Mouse (Mus musculus) limb, embryonic 15.5 days (tissue): ENCODE data around the gene Rab27a. TPM values are rescaled to one million over a fixed set of nuclear protein-coding genes. Genes with fewer than 3 reads are reported as not detected.
A peak's percentile ranks its signal among the peaks of the same experiment; 100 is the strongest.

Experiments
- ATAC-seq: fragments of 200-750 bp; cut with Nextera tagmentation; 2 replicates; pipeline ENCODE4 v1.8.0; 2017; ENCODE audit warnings: low read depth, moderate TSS enrichment; ENCODE audit not compliant: insufficient number of reproducible peaks, low FRiP score, low TSS enrichment
- H3K27ac ChIP-seq: fragments of 300-500 bp; sonication (generic); 2 replicates; pipeline ENCODE4 v1.5.1; 2015; ENCODE audit warnings: moderate library complexity, mild to moderate bottlenecking, inconsistent platforms
- H3K27me3 ChIP-seq: fragments of 300-500 bp; sonication (generic); 2 replicates; pipeline ENCODE4 v1.6.1; 2015; ENCODE audit warnings: inconsistent platforms
- H3K36me3 ChIP-seq: fragments of 300-500 bp; sonication (generic); 2 replicates; pipeline ENCODE4 v1.6.1; 2015; ENCODE audit warnings: inconsistent platforms
- H3K4me1 ChIP-seq: fragments of 300-500 bp; sonication (generic); 2 replicates; pipeline ENCODE4 v1.6.1; 2015; ENCODE audit warnings: inconsistent platforms
- H3K4me2 ChIP-seq: fragments of 300-500 bp; sonication (generic); 2 replicates; pipeline ENCODE4 v1.6.1; 2015; ENCODE audit warnings: mild to moderate bottlenecking, inconsistent platforms
- H3K4me3 ChIP-seq: fragments of 300-500 bp; sonication (generic); 2 replicates; pipeline ENCODE4 v1.5.1; 2015; ENCODE audit warnings: mild to moderate bottlenecking, inconsistent platforms
- H3K9ac ChIP-seq: fragments of 300-500 bp; sonication (generic); 2 replicates; pipeline ENCODE4 v1.6.1; 2015; ENCODE audit warnings: inconsistent platforms
- H3K9me3 ChIP-seq: fragments of 300-500 bp; sonication (generic); 2 replicates; pipeline ENCODE4 v1.6.1; 2016; ENCODE audit warnings: inconsistent platforms
- WGBS: fragments of 180-500 bp; shearing (Covaris S2); methylation state at CpG from one replicate; pipeline ENCODE4 v1.1.7; 2015; 5-methylcytosine and 5-hydroxymethylcytosine counted together
- polyA plus RNA-seq: library from polyadenylated mRNA; unstranded; fragments of >200 nt; fragmentation: Nextera tagmentation; extraction: Ambion mirVana; gene quantifications from 2 replicates; pipeline ENCODE4 v1.2.1, GENCODE M21; 2015

Rab27a gene
- 6.5 and 7.1 TPM in 2 replicates for polyA plus RNA-seq

GRCm38 (mm10) chr9:73044146-73045079 lies at the start of gene Rab27a:
TSS of gene Rab27a (plus strand) at chr9:73044854.
- peak within 1 kb of the TSS; percentile 47 for H3K4me3 ChIP-seq
- no peaks in the 10 kb centered on the region for H3K36me3 ChIP-seq
- ATAC-seq, result peak; percentile 36; the same call in 1 of the 2 replicates
- H3K27me3 ChIP-seq, result no peaks in the 10 kb centered on the region
- no peaks in the 10 kb centered on the region for H3K9me3 ChIP-seq
- no peak within 1 kb of the TSS for H3K27ac ChIP-seq
- WGBS, result 1% methylated on average over 41 of the region's 41 CpGs
- H3K9ac ChIP-seq, result peak within 1 kb of the TSS; percentile 41
- peak within 1 kb of the TSS; percentile 89 for H3K4me2 ChIP-seq
- peaks cover 23% of the 10 kb centered on the region for H3K4me1 ChIP-seq

GRCm38 (mm10) chr9:72996167-72996566 lies 48.5 kb upstream of the Rab27a start:
- H3K27ac ChIP-seq, result no peak overlapping the region
- no peak overlapping the region for H3K4me3 ChIP-seq
- no peak for ATAC-seq
- H3K27me3 ChIP-seq, result no peaks in the 10 kb centered on the region
- no peaks in the 10 kb centered on the region for H3K4me1 ChIP-seq
- H3K36me3 ChIP-seq, result no peaks in the 10 kb centered on the region
- no peak overlapping the region for H3K4me2 ChIP-seq
- no peak overlapping the region for H3K9ac ChIP-seq
- H3K9me3 ChIP-seq, result no peaks in the 10 kb centered on the region

- no peaks in the 10 kb centered on the region for H3K9me3 ChIP-seq
- H3K27ac ChIP-seq, result no peak overlapping the region
- H3K4me1 ChIP-seq, result no peaks in the 10 kb centered on the region
- H3K9ac ChIP-seq, result no peak overlapping the region
- WGBS, result 44% methylated on average over 7 of the region's 7 CpGs
- ATAC-seq, result no peak
- H3K27me3 ChIP-seq, result no peaks in the 10 kb centered on the region
- no peaks in the 10 kb centered on the region for H3K36me3 ChIP-seq
- no peak overlapping the region for H3K4me2 ChIP-seq
- no peak overlapping the region for H3K4me3 ChIP-seq
These were observed 47.8 kb upstream of the Rab27a start for GRCm38 (mm10) chr9:72996806-72997205.

DNA sequence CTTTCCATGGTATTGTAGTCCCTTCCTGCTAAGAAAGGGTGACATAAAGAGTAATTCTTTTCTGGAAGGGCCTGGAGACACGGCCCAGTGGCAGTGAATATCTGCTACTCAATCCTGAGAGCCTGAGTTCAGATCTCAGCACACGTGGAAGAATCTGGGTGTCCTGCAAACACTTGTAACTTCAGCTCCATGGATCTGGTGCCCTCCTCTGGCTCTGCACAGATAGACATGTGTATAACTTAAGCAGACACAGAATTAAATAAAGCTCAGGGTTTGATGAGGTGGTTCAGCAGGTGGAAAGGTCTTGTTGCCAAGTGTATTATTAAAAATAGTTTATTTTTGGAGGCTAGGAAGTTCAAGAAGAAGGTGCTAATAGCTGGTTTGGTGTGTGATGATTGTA lies 44.2 kb upstream of the Rab27a start:
- WGBS, result 75% methylated on average over 2 of the region's 2 CpGs
- H3K4me2 ChIP-seq, result no peak overlapping the region
- ATAC-seq, result no peak

GRCm38 (mm10) chr9:73001314-73002011 lies 43.2 kb upstream of the Rab27a start:
- 87% methylated on average over 13 of the region's 13 CpGs for WGBS

More for the DNA sequence above, 44.2 kb upstream of the Rab27a start:
- Histone ChIP-seq H3K27me3 (no peaks in the 10 kb centered on the region), H3K36me3 (peaks cover 15% of the 10 kb centered on the region), H3K27ac (no peak overlapping the region), H3K9me3 (no peaks in the 10 kb centered on the region), H3K9ac (no peak overlapping the region), H3K4me1 (no peaks in the 10 kb centered on the region), H3K4me3 (no peak overlapping the region)

DNA sequence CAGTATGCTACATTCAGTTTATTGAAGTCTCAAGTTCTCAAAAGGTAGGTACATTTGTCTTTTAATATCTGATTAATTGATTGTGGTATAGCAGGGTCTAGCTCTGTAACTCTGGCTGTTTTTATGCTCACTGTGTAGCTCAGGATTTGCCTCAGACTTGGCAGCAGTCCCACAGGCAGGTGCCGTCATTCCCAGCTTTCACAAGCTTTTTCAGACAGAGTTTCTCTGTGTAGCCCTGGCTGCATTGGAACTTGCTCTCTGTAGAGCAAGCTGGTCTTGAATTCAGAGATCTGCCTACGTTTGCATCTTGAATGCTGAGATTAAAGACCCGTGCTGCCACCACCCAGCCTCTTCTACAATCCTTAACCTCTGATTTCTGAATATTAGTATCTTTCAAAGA lies 42.5 kb upstream of the Rab27a start:
- no peaks in the 10 kb centered on the region for H3K9me3 ChIP-seq

More at GRCm38 (mm10) chr9:73001314-73002011, 43.2 kb upstream of the Rab27a start:
- H3K27ac ChIP-seq, result no peak overlapping the region
- peaks cover 23% of the 10 kb centered on the region for H3K36me3 ChIP-seq
- no peaks in the 10 kb centered on the region for H3K27me3 ChIP-seq
- H3K9ac ChIP-seq, result no peak overlapping the region
- no peaks in the 10 kb centered on the region for H3K9me3 ChIP-seq
- no peaks in the 10 kb centered on the region for H3K4me1 ChIP-seq
- H3K4me2 ChIP-seq, result no peak overlapping the region
- ATAC-seq, result no peak
- no peak overlapping the region for H3K4me3 ChIP-seq

GRCm38 (mm10) chr9:73004076-73004475 lies 40.6 kb upstream of the Rab27a start:
- Histone ChIP-seq H3K9me3 (no peaks in the 10 kb centered on the region), H3K4me1 (no peaks in the 10 kb centered on the region)

More for the DNA sequence above, 42.5 kb upstream of the Rab27a start:
- H3K36me3 ChIP-seq, result peaks cover 23% of the 10 kb centered on the region
- H3K4me1 ChIP-seq, result no peaks in the 10 kb centered on the region
- no peak overlapping the region for H3K4me2 ChIP-seq
- H3K4me3 ChIP-seq, result no peak overlapping the region
- no peak overlapping the region for H3K9ac ChIP-seq
- ATAC-seq, result no peak
- WGBS, result 63% methylated on average over 3 of the region's 3 CpGs
- no peaks in the 10 kb centered on the region for H3K27me3 ChIP-seq
- H3K27ac ChIP-seq, result no peak overlapping the region

GRCm38 (mm10) chr9:73005106-73005505 lies 39.5 kb upstream of the Rab27a start:
- Histone ChIP-seq H3K4me3 (no peak overlapping the region), H3K9ac (no peak overlapping the region), H3K9me3 (no peaks in the 10 kb centered on the region), H3K36me3 (peaks cover 33% of the 10 kb centered on the region), H3K4me2 (no peak overlapping the region), H3K4me1 (no peaks in the 10 kb centered on the region), H3K27ac (no peak overlapping the region), H3K27me3 (no peaks in the 10 kb centered on the region)
- 87% methylated on average over 6 of the region's 6 CpGs for WGBS
- no peak for ATAC-seq

More at GRCm38 (mm10) chr9:73004076-73004475, 40.6 kb upstream of the Rab27a start:
- no peak overlapping the region for H3K4me2 ChIP-seq
- H3K4me3 ChIP-seq, result no peak overlapping the region
- H3K36me3 ChIP-seq, result peaks cover 26% of the 10 kb centered on the region
- no peak overlapping the region for H3K27ac ChIP-seq
- no peak overlapping the region for H3K9ac ChIP-seq
- no peaks in the 10 kb centered on the region for H3K27me3 ChIP-seq
- no peak for ATAC-seq
- 73% methylated on average over 8 of the region's 8 CpGs for WGBS

DNA sequence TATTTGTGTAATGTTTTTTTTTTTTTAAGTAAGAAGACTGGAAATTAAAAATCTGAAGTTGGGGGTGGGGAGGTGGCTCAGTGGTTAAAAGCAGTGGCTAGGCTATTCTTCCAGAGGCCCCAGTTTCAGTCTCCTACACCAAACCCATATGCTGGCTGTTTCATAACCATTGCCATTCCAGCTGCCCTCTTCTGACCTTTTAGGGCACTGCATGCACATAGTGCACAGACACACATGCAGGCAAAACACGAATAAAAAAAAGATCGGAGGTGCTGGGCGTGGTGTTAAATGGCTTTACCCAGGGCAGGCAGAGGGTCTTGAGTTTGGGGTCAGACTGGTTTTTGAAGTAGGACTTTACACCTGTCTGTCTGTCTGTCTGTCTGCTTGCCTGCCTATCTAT lies 38.5 kb upstream of the Rab27a start:
- 89% methylated on average over 3 of the region's 3 CpGs for WGBS
- no peaks in the 10 kb centered on the region for H3K27me3 ChIP-seq
- H3K4me3 ChIP-seq, result no peak overlapping the region
- H3K9ac ChIP-seq, result no peak overlapping the region
- no peaks in the 10 kb centered on the region for H3K9me3 ChIP-seq
- peaks cover 37% of the 10 kb centered on the region for H3K36me3 ChIP-seq
- H3K27ac ChIP-seq, result no peak overlapping the region
- no peaks in the 10 kb centered on the region for H3K4me1 ChIP-seq
- ATAC-seq, result no peak
- no peak overlapping the region for H3K4me2 ChIP-seq

GRCm38 (mm10) chr9:73008384-73008783 lies 36.3 kb upstream of the Rab27a start:
- H3K27ac ChIP-seq, result no peak overlapping the region
- H3K36me3 ChIP-seq, result peaks cover 45% of the 10 kb centered on the region
- no peaks in the 10 kb centered on the region for H3K9me3 ChIP-seq
- no peaks in the 10 kb centered on the region for H3K27me3 ChIP-seq
- no peak overlapping the region for H3K4me3 ChIP-seq
- no peak for ATAC-seq
- no peaks in the 10 kb centered on the region for H3K4me1 ChIP-seq
- WGBS, result 68% methylated on average over 3 of the region's 3 CpGs
- no peak overlapping the region for H3K9ac ChIP-seq
- no peak overlapping the region for H3K4me2 ChIP-seq

DNA sequence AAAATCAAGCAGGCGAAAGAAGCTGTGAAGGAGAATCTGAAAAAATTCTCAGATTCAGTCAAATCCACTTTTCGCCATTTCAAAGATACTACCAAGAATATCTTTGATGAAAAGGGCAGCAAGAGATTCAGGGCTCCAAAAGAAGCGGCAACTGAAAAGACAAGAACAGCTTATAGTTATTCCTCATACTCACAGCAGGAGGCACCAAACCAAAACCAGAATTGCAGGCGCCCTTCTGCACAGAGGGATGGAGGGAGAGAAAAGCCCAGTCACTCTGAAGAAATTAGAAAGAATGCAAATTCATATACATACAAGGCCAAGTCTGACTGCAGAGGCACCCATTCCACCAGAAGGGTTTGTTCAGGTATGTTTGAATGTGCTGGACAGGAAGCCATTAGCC lies 32.0 kb upstream of the Rab27a start:
- Histone ChIP-seq H3K27ac (no peak overlapping the region), H3K4me2 (no peak overlapping the region), H3K27me3 (no peaks in the 10 kb centered on the region), H3K4me3 (no peak overlapping the region), H3K9me3 (no peaks in the 10 kb centered on the region), H3K36me3 (peaks cover 66% of the 10 kb centered on the region), H3K9ac (no peak overlapping the region), H3K4me1 (no peaks in the 10 kb centered on the region)
- WGBS, result 86% methylated on average over 4 of the region's 4 CpGs
- no peak for ATAC-seq

GRCm38 (mm10) chr9:73014724-73015123 lies 29.9 kb upstream of the Rab27a start:
- H3K9ac ChIP-seq, result no peak overlapping the region
- H3K27me3 ChIP-seq, result no peaks in the 10 kb centered on the region
- no peak overlapping the region for H3K4me2 ChIP-seq
- H3K4me1 ChIP-seq, result no peaks in the 10 kb centered on the region
- no peak overlapping the region for H3K27ac ChIP-seq
- H3K4me3 ChIP-seq, result no peak overlapping the region
- WGBS, result 71% methylated on average over 13 of the region's 13 CpGs
- ATAC-seq, result no peak
- H3K36me3 ChIP-seq, result peaks cover 80% of the 10 kb centered on the region
- no peaks in the 10 kb centered on the region for H3K9me3 ChIP-seq
